Mouse (Mus musculus): ENCODE data around the gene Col6a6.

- TF ChIP-seq CTCF (IDR thresholded peaks at IDR 0.05) (no peak), POLR2A (IDR thresholded peaks at IDR 0.05; ENCODE audit: insufficient read depth, low read depth, low read length) (no peak), EP300 (IDR thresholded peaks at IDR 0.05; ENCODE audit: insufficient read depth, low read depth, low read length) (no peak)
Observed at GRCm38 (mm10) chr9:105697764-105698396, 130.1 kb downstream of the Col6a6 start.
